Mouse (Mus musculus) thymus, postnatal 25 days (tissue): ENCODE data around the gene Vmn1r215.
"Not testable (repeated sequence)": the region's sequence is repeated elsewhere in the genome, so short reads cannot be mapped to it uniquely, and the experiment has no call there.

ENCODE experiments used
- DNase-seq: peaks from one replicate; pipeline ENCODE4 v3.0.0; 2022

The Vmn1r215 gene

GRCm38 (mm10) chr13:23067725-23068124 is at the start of gene Vmn1r215:
TSS of gene Vmn1r215 (plus strand) at chr13:23068025.
- no peak for DNase-seq

- no peak for DNase-seq
These were observed 49.7 kb upstream of the Vmn1r215 start for GRCm38 (mm10) chr13:23018158-23018557.

GRCm38 (mm10) chr13:23024812-23025211 is 43.0 kb upstream of the Vmn1r215 start:
- no peak for DNase-seq

DNA sequence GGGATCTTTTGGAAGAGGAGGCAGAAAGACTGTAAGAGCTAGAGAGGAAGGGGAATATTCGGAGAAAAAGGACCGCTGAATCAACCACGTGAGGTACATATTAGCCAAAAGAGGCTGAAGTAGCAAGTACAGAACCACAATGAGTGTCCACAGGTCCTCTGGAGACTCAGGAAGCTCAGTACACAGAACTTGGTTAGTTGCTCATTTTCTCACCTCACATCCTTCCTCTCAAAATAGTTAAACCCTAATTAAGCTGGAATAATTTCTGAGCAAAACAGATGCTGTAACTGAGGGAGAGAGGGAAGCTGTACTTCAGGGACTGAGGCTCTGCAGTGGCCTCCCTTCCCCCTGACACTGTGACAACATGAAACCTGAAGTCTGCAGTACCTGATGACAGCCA is 37.7 kb upstream of the Vmn1r215 start, which contains the start of gene Vmn1r214:
Vmn1r214 (plus strand) TSS at position 301 of the 400 bp plus-strand sequence.
- no peak for DNase-seq

DNA sequence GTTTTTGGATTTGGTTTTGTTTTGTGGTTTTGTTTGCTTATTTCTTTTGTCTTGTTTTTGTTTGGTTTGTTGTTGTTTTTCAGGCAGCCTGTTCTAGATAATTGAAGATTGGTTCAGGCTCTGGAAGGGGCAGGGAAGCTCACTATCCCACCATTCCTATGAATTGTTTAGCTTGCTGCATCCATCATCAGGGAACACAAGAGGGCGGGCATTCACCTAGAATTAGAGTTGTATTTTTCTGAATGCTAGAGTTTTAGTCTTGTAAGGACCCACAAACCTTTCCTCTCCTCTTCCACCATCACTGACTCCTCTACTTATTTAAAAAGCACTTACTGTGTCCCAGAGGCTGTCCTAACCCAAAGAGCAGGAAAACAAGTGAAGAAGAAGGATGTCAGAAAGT is 10.0 kb upstream of the Vmn1r215 start:
- no peak for DNase-seq

GRCm38 (mm10) chr13:23069312-23069711 is 1.5 kb downstream of the Vmn1r215 start:
- DNase-seq: no peak

DNA sequence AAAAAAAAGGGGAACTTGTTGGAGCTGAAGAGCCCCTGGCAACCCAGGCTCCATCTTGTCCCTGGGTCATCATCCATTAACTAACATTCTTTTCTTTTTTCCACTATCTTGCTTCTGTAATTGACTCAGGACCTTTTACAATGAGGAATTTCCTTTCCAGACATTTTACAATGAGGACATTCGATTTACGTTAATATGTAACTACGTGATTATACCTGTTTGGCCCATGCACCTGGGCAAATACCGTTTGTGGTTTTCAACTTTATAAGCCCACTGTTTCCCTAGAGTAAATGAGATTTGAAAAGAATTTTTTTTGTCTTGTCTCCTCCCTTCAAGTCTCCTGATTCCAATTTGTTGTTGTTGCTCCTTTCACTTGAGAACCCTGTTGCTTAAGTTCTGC is 26.6 kb downstream of the Vmn1r215 start:
- no peak for DNase-seq

DNA sequence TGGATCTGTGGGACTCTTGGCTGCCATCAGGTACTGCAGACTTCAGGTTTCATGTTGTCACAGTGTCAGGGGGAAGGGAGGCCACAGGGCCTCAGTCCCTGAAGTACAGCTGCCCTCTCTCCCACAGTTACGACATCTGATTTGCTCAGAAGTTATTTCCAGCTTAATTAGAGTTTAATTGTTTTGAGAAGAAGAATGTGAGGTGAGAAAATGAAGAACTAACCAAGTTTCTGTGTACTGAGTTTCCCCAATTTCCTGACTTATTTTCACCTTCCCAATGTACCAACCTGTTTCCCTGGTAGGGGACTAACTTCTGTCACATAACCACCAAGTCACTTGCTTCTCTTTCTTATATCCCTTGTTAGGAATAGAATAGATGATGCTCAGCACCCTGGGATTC is 50.3 kb downstream of the Vmn1r215 start, which contains the start of gene Vmn1r217:
Vmn1r217 (minus strand) TSS at position 101 of the 400 bp plus-strand sequence.
- DNase-seq: not testable (repeated sequence)

GRCm38 (mm10) chr13:23120611-23121010 is 52.8 kb downstream of the Vmn1r215 start:
- DNase-seq: no peak
